Mouse (Mus musculus) neural tube, embryonic 10.5 days (tissue): ENCODE measurements around the gene Slc5a5.

Source experiments
- DNase-seq: peaks from one replicate; pipeline ENCODE4 v3.0.0-alpha.2; 2017; ENCODE audit warnings: low spot score; ENCODE audit errors: extremely low spot score

Gene Slc5a5

DNA sequence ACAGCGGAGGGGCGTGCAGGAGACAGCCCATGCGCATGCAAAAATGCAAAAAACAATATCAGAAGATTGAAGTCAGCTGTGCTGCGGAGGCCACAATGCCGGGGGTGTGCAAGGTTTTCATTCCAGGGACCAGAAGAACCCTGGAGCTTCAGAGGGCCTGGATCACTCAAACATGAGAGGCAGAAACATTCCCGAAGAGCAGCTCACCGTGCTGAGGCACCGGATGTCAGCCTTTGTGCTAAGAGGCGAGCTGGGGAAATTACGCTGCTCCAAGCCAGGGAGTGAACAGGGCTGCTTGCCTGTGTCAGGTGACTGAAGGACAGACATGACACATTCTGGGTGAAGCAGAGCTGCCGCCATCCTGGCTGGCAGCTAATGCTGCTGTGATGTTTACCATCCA lies 12.0 kb downstream of the Slc5a5 start:
- no peak for DNase-seq

DNA sequence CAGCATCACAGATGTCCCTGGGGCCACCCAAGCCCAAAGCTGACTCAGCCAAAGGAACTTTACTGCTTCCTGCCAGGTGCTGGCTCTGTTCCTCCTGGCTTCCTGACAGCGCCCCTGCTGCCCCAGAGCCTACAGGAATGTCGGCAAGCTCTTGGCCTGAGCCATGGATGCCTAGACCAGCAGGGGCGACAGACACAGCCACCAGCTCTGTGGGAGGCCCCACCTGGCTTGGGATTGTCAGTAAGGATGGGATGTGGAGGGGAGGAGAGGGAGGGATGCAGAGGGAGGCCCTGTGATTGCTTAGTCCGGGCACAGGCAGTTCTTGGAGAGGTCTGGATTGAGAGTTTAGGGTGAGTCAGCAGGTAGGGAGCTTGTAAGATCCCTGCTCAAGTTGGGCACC lies 12.4 kb downstream of the Slc5a5 start:
- no peak for DNase-seq

DNA sequence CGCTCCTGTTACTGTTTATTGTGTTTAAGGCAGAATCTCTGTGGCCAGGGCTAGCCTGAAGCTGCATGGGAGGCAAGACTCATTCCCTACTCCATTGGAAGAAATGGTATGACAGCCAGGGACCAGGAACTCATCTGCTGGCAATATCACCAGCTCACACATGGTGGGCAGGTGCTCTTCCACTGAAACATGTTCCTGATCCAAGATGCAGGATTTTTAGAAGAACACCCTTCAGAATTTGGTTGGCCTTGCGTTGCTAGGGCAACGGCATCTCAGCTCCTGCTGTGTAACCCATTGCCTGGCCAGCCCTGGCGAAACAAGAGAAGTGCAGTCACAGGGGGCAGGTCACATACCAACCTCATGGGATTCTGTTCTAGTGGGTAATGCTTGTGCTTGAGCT lies 13.1 kb downstream of the Slc5a5 start:
- no peak for DNase-seq

DNA sequence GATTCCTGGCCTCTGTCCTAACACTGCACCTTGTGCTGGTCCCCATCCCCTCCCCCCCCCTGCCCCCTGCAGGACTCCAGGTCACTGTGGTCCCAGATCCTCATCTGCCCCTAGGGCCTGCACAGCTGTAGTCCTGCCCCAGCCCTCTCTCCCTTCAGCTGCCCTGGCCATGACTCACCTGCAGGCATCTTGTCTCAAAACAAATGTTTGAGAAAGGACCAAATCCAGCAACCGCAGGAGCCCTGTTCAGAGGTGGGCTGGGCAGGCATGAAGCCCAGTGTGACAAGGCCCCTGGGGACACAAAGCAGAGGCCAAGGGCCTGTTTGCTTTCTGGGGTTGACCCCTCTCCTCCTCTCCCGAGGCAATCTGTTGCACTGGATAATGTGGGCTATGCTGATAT lies 14.4 kb downstream of the Slc5a5 start:
- no peak for DNase-seq

DNA sequence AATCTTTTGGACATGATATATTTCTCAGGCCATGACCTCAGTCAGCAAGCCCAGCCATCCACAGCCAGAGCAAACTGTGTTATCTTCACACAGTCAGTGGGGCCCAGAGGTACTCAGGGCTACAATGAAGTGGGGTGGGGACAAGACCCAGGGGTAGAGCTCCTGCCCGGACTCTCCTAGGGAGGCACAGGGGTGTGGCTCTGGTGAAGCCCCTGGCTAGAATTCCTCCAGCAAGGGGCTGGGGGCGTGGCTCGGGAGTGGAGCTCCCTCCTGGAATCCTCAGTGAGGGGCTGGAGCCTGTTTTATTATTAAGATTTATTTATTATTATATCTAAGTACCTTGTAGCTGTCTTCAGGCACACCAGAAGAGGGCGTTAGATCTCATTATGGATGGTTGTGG lies 16.2 kb downstream of the Slc5a5 start:
- no peak for DNase-seq

DNA sequence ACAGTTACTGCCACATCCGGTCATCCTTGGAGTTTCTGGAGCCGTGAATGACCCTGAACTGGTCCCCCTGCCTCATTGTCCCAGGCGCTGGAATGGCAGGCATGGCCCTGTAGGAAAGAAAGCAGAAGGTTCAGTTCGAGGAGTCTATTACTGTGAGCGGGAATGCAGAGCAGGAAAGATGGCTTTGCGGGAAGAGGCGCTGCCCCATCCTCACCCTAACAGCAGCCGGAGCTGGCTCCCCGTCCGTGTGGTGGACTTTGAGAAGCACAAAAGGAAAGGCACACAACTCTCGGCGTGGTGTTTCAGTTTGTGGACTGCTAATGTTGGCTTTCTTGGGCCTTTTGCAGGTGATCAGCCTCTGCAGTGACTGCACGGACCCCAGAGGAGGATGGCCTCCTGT lies 18.1 kb downstream of the Slc5a5 start:
- DNase-seq: no peak

DNA sequence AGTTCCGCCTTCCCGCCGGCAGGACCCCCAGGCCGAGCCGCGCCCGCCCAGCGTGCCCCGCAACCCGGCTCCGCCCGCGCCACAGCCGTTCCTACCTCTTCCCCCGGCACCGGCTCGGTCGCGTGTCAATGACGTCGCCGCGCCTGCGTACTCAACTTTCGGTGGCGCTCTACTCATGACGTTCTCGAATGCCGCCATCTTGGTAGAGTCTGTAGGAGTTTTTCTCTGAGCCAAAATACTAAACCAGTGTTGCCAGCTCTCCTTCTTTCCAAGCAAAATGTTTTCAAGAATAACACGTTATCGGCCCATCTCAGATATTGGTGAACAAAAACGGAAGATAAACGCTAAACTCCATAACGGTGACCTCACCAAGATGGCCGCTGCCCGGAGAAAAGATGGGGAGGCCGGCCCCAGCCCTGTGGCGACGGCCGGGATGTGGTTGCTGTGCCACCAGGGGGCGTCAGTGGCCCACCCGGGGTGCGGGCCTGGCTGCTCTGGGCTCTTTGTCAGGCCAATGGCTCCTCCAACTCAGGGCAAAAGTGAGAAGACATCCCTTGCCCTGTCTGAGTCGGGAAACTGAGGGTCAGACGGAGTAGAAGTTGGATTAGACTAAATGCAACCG lies 19.1 kb downstream of the Slc5a5 start, which contains the start of gene Ccdc124:
Gene Ccdc124, minus strand, starts transcription at position 572 of the 622 bp plus-strand sequence.
- DNase-seq: peak; percentile 96

DNA sequence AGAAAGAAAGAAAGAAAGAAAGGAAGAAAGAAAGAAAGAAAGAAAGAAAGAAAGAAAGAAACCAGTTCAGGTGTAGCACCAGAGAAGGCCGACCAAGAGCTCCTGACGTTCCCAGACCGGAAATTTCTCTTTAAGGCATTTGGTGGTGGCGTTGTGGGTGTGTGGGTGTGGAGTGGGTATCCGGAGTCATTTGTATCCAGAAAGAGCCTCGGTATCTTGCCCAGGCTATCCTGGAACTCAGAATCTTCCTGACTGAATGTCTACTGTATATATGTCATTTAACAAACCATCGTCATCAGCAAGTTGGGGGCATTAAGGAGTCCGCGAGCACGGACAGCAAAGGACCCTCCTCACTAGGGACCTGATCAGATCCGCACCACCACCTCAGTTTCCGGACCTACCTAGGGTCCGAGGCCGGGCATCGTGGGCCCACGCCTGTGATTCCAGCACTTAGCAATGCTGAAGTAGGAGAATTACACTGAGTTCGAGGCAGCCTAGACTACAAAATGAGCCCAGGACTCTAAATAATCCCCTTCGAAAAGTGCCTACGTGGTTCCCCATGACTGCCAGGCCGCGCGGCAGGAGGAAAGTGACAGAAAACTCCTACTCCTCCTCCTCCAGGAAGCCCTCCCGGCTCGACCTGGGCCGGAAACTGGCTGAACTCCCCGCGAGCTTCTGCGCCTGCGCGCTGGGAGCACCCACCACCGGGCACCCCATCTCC lies 19.8 kb downstream of the Slc5a5 start:
- no peak for DNase-seq

DNA sequence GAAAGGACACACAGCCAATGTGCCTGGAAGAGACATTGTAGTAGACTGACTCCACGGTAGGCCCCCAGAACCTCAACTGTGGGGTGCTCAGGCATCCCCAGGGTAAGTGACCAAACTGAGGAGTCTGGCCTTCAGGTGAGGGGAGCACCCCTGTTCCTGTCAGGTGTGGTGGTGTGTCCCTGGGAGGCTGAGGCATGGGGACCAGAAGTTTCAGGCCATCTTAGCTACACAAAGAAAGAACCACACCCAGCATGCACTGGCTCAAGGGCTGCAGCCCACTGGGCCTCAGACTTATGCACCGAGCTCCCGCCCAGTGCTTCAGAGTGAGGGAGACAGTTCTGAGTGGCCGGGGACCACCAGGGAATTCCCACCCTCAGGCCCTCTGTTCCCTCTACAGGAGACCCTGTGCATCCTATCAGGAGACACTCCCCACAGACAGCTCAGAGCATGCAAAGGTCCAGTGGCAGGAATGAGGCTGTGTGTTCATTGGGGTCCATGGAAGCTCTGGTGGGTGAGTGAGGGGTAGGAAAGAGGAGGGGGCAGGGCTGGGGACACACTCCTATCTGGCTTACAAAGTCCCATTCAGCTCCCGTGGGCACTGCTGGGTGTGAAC lies 21.3 kb downstream of the Slc5a5 start:
- no peak for DNase-seq

DNA sequence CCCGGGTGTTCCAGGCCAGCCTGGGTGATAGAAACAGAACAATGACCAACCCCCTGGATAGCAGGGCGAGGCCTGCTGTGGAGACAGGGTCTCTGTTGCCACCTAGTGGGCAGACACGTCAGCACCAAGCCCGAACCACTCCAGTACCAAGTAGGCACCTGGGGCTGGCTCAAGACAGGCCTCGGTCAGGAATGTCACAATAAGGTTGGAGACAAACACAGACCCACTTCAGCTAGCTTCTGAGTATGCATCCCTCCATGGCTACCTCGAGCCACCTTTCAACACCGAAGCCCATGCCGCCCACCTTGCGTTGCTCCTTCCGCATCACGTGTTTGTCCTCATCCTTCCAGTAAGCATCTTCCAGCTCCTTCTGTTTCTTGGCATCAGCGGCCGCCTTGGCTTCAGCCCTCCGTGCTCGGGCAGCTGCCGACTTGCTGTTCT lies 22.9 kb downstream of the Slc5a5 start:
- DNase-seq: peak; percentile 73

DNA sequence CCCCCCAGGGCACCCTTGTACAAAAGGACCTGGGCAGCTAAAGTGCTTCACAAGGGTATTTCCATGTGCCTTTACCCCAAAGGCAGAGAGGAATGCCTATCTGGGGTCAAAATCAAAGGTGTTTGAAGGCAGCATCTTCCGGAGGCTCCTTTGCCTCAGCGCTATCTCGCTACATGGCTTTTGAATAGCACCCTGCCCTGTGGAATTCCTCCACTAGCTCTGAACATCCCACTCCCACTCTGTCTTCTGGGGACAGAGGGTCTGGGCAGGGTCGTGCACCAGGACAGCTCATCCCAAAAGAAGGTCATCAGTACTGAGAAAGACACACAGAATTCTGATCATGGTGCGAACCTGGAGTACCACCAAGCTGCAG lies 23.4 kb downstream of the Slc5a5 start:
- peak; percentile 47 for DNase-seq

DNA sequence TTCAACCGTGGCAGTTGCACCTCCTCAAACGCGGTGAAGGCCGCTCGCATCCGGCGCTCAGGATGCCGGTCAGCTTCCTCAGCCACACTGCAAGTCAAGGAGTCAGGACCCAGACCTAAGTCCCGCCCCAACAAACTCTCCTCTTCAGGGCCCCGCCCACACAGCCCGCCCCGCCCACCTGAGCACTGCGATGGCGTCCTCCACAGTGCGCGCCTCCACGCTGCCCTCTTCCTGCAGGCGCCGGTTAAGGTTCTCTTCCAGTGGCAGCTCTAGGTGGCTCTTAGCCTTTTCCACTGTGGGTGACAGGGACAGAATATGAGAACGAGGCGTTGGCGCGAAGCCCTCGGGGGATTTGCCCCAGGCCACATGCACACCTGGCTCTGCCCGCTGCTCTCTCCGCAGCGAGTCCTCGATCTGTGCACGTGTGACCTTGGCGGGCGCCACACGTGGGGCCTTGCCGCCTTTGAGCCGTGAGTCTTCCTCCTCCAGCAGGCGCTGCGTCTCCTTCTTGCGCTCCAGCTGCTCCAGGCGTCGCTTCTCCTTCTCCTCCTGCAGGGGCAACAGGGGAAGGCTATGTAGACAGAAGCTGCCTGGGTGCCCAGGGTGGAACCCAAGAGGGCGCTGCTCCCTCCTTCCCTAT lies 23.9 kb downstream of the Slc5a5 start:
- DNase-seq: peak; percentile 66

DNA sequence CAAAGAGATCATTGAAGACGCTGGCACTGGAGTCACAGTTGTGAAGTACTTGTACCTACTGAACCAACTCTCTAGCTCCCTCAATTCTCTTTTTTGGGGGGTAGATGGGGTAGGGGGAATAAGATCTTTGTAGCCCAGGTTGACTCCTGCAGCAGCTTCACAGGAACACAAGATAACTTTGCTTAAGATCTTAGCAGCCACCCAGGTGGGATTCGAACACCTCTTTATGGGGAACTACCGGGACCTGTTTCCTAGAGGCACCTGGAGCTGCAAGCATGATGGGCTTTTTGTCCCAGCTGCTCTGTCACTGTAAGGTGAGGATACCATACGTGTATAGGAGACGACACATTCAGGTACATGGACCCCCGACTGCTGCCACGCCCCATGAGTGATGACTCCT lies 26.0 kb downstream of the Slc5a5 start:
- DNase-seq: no peak

DNA sequence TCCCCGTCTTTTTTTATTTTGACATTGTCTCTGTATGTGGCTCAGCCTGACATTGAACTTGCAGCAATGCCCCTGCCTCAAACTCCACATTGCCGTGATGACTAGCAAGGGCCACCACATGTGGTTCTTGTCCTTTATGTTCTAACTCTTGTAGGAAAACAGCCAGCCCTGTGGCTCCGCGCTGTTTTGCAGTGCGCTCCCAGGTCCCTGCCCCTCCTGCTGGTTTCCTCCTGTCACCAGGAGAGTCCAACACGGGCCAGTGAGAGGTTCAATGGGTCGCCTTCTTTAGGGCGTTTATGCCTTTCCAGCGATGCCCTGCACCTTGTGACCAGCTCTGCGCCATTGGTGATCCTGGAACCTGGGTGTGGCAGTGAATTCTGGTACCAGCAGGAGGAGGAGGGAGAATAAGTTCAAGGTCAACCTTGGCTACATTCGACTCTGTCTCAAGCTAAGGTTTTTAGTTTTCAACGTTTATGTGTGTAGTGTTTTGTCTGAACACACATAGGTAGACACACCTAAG lies 26.5 kb downstream of the Slc5a5 start:
- no peak for DNase-seq

DNA sequence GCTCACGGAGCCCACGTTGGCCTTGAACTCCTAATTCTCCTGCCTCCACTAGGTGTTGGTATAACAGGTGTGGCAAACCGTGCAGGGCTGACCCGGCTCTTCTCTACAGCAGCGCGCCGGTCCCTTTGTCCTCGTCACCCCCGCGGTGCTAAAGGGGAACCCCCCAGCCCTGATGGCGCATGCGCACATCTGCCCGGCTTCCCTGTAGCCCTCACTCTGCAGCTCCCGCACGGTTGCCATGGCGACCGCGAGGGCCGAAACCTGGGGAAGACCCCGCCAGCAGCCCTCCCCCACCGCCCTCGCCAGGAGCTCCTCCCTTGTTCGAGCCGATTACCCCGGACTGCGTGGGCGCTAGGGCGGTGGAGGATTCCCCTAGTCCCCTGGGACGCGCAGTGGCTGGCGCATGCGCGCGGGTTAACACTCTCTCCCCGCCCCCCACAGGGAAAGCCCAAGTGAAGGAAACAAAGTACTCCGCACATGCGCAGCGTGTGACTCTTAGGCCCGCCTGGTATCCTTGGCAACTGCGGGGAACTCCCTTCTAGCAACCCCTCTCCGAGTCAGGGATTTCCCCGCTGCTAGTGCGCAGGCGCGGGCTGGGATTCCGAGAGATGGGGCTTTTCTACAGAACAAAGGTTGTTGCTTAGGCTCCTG lies 27.1 kb downstream of the Slc5a5 start:
- DNase-seq: peak; percentile 100

DNA sequence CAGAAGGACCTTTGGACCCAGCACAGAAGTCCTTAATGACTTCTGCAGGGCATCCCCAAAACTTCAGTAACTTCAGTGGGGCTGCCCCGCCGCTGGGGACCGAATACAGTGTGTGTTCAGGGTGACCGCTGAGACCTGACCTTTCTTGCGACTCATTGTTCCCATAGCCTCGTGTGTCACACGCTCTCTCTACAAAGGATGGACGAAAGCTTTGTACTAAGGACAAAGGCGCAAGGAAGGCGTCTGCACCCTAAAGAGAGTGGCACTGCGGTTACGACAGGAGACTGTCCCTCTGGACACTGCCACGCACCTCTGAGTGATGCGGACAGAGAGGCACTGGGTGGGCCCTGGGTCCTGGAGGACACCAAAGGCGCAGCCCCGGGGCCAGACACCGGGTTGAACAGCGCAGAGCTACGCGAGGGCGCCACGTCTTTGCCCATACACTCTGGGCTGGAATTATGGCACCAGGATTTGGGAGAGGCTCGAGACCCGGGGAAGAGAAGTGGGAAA lies 27.8 kb downstream of the Slc5a5 start:
- peak; percentile 79 for DNase-seq

DNA sequence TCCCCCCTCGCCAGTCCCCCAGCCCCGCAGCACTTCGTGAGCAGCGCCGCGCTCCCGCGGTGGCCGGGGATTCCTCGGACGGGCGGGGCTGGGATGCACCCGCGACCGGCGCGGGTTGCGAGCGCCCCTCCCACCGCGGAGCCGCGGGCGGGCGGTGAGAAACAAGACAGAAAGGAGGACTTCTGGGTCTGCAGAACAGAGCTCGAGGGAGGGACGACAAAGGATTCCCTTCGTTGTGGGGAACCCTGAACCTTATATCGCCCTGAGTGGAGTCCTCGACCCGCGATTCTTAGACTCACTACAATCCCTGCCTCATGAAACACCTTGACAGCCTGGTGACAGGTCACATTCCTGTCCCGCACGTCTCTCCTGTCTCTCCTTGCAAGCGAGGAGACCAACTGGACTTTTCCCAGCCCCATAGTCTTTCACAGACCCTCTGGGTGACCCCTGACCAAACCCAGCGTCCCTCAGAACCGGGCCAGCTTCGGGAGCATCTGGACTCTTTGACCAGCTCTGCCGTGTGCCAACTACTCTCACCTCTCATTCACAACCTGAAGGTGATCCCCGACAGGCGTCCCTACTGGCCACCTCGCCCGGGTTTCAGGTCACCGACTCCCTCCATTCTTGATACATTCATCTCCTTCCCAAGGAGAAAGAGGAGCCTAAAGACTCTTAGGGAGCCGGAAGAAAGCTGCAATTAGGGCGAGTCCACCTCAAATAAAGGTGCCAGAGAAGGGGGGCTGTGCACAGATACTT lies 28.4 kb downstream of the Slc5a5 start:
- DNase-seq: peak; percentile 61

DNA sequence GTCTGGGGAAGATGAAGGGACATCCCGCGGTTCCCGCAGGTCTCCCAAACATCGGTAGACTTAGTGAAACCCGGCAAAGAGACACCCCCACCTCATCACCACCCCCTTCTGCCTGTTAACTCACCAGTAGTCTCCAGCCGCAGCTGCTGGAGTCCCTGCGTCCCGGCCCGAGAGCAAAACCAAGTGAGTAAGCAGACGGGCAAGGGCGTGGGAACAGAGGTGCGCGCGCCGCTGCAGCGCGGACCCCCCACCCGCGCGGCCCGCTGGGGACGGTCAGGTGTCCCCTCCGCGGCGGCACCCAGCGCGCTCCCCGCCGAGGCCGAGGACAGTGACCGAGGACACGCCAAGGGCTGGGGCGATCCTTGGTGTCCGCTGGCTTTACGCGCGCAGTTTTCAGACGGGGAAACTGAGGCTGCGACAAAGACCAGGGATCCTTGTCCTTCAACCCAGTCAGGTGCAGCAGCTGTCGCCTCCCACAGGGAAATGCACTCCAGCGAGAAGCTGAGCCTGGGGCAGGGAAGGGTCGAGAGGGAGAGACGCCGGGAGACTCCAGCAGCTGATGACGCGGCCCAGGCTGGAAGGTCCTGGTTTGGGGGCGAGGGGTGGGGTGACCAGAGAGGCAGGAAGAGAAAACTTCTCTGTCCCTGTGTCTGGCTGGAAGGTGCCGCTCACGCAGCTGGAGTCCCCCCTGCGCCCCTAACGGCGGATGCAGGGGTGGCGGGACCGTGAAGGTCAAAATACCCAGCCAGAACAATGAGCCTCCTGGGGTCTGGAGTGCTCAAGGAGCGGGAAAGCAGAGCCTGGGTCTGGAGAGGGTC lies 29.5 kb downstream of the Slc5a5 start, which contains the start of gene Kcnn1:
Gene Kcnn1, minus strand, starts transcription at position 435 of the 818 bp plus-strand sequence.
- DNase-seq: peak; percentile 65

DNA sequence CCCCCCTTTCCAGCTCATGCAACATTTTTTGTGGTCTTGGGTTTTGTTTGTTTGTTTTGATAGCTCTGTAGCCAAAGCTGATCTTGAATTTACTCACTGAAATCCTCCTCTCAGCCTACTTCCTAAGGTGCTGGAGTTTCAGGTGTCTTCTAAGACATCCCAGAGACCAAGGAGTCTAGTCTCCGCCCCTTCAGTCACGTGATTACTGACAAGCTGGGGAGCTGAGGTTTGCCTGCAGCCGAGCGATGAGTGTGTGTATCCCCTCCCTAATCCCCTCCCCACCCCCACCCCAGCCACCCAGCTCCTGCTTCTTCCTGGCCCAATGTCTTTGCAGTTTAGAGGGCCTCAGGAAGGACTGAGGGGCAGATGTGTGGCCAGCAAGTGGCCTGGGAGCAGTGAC lies 35.0 kb downstream of the Slc5a5 start:
- no peak for DNase-seq
